Mouse (Mus musculus): ENCODE data around the gene Olfr988. TPM values are rescaled to one million over a fixed set of nuclear protein-coding genes. Genes with fewer than 3 reads are reported as not detected.
"Not testable (repeated sequence)": the region's sequence is repeated elsewhere in the genome, so short reads cannot be mapped to it uniquely, and the experiment has no call there.

The Olfr988 gene
- not detected in 2 replicates for polyA plus RNA-seq (2015; fragmentation: Nextera tagmentation; extraction: Ambion mirVana)

DNA sequence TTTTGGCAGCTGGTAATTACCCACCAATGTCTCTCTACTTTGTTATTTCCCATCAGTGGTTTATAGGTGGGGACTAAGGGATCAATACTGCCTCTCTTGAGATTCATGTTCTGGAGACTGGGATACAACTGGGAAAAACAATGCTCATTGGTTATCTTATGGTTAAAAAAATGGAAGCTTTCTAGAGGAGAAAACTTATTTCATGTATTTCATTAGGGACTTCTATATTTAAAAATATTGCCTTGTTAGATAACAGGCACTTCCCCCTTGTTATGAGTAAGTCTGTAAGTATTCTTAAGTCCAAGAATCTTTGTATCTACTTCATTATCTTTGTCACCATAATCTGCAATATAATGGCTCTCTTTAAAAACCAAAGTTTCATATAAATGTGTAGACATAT lies at the start of gene Olfr988:
Gene Olfr988 (minus strand): TSS at position 101 of the 400 bp plus-strand sequence.
- ATAC-seq (ENCODE audit: low FRiP score, low read depth); H3K4me3 ChIP-seq; H3K27me3 ChIP-seq; H3K36me3 ChIP-seq; H3K9ac ChIP-seq; H3K4me2 ChIP-seq (replicated peaks); H3K27ac ChIP-seq; H3K4me1 ChIP-seq; H3K9me3 ChIP-seq: not testable (repeated sequence)

- WGBS: 63% methylated on average over 2 of the region's 2 CpGs
These were observed 46.3 kb upstream of the Olfr988 start, which contains the start of gene Olfr992 for GRCm38 (mm10) chr2:85409369-85409768. Olfr992 (minus strand) TSS chr2:85409469.

DNA sequence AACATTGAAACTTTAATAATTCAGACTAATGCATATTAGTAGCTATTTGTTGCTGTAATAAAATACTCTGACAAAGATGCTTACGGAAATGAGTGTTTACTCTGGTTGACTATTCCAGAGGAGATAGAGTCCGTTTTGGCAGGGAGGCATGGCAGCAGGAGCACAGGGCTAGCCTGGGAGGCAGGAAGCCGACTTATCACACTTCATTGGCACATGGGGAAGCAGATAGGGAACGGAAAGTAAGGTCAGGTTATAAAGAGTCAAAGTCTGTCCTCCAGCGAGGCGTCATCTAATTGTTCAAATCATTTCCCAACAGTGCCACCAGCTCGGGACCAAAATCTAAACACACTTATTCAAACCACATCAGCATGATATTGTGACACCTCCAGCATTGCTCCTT lies 23.1 kb downstream of the Olfr988 start:
- ATAC-seq (ENCODE audit: low FRiP score, low read depth): no peak
- H3K9ac ChIP-seq: no peak overlapping the region
- no peaks in the 10 kb centered on the region for H3K9me3 ChIP-seq
- no peak overlapping the region for H3K4me2 ChIP-seq (replicated peaks)
- H3K27me3 ChIP-seq: no peaks in the 10 kb centered on the region
- no peaks in the 10 kb centered on the region for H3K4me1 ChIP-seq
- no peaks in the 10 kb centered on the region for H3K36me3 ChIP-seq
- H3K4me3 ChIP-seq: no peak overlapping the region
- WGBS: 79% methylated on average over 7 of the region's 7 CpGs
- no peak overlapping the region for H3K27ac ChIP-seq

More at GRCm38 (mm10) chr2:85409369-85409768, 46.3 kb upstream of the Olfr988 start, which contains the start of gene Olfr992:
- Histone ChIP-seq H3K36me3 (no peaks in the 10 kb centered on the region), H3K4me1 (no peaks in the 10 kb centered on the region), H3K27ac (no peak within 1 kb of the TSS), H3K9me3 (no peaks in the 10 kb centered on the region), H3K9ac (no peak within 1 kb of the TSS), H3K27me3 (no peaks in the 10 kb centered on the region), H3K4me2 (replicated peaks) (no peak within 1 kb of the TSS), H3K4me3 (no peak within 1 kb of the TSS)
- ATAC-seq (ENCODE audit: low FRiP score, low read depth): no peak

DNA sequence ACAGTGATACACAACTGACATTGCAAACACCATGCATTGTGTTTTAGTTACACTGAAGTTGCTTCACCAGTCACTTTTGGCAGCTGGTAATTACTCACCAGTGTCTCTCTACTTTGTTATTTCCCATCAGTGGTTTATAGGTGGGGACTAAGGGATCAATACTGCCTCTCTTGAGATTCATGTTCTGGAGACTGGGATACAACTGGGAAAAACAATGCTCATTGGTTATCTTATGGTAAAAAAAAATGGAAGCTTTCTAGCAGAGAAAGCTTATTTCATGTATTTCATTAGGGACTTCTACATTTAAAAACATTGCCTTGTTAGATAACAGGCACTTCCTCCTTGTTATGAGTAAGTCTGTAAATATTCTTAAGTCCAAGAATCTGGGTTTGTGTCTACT lies 23.8 kb downstream of the Olfr988 start, which contains the start of gene Olfr987:
Gene Olfr987 (minus strand): TSS at position 101 of the 400 bp plus-strand sequence.
- not testable (repeated sequence) for H3K4me1 ChIP-seq; H3K4me3 ChIP-seq; H3K4me2 ChIP-seq (replicated peaks); H3K9me3 ChIP-seq; H3K27ac ChIP-seq; H3K9ac ChIP-seq; H3K36me3 ChIP-seq; H3K27me3 ChIP-seq; ATAC-seq (ENCODE audit: low FRiP score, low read depth)

DNA sequence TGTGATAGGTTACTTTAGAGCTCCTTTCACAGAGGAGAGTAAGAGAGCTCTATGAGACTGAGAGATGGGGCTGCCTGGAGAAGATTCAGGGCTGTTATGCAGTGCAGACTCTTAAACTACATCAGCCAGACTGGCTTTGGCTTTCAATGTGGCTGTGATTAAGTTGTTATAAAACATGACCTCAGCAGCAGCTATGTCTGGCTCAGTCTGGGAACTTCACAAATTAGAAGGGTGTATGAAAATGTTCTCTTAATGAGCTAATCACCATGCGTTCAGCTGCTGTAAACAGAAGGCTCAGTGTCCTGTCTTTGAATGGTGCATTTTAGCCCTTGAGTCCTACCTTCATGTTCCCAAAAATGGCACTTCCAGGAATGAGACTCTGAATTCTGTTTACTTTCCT lies 43.9 kb downstream of the Olfr988 start:
- Histone ChIP-seq H3K9me3 (no peaks in the 10 kb centered on the region), H3K4me3 (no peak overlapping the region), H3K27me3 (no peaks in the 10 kb centered on the region), H3K4me1 (peaks cover 6% of the 10 kb centered on the region; the same call in 1 of the 2 replicates), H3K27ac (peak overlapping the region; percentile 39; the same call in 1 of the 2 replicates), H3K9ac (no peak overlapping the region), H3K36me3 (no peaks in the 10 kb centered on the region), H3K4me2 (replicated peaks) (no peak overlapping the region)
- ATAC-seq (ENCODE audit: low FRiP score, low read depth): peak; percentile 87
- WGBS: 46% methylated on average over 1 of the region's 1 CpGs

Other genes with a start within 250 kb of the Olfr988 start
- gene Aplnr, start 227.0 kb downstream of the Olfr988 start, polyA plus RNA-seq (2015; fragmentation: Nextera tagmentation; extraction: Ambion mirVana): 42.2 and 49.7 TPM in 2 replicates
- 0.75 and 0.78 TPM in 2 replicates for gene Lrrc55, start 166.0 kb downstream of the Olfr988 start, polyA plus RNA-seq (2015; fragmentation: Nextera tagmentation; extraction: Ambion mirVana)
- gene Olfr987, start 23.9 kb downstream of the Olfr988 start, polyA plus RNA-seq (2015; fragmentation: Nextera tagmentation; extraction: Ambion mirVana): not detected in 2 replicates
- gene Olfr992, start 46.2 kb upstream of the Olfr988 start, polyA plus RNA-seq (2015; fragmentation: Nextera tagmentation; extraction: Ambion mirVana): not detected in 2 replicates
- gene Olfr993, start 51.6 kb upstream of the Olfr988 start, polyA plus RNA-seq (2015; fragmentation: Nextera tagmentation; extraction: Ambion mirVana): not detected in 2 replicates
- gene Olfr994, start 73.2 kb upstream of the Olfr988 start, polyA plus RNA-seq (2015; fragmentation: Nextera tagmentation; extraction: Ambion mirVana): not detected in 2 replicates
- gene Olfr995, start 80.4 kb upstream of the Olfr988 start, polyA plus RNA-seq (2015; fragmentation: Nextera tagmentation; extraction: Ambion mirVana): not detected in 2 replicates
- 0.32 and 0.34 TPM in 2 replicates for gene 4833423E24Rik, start 155.8 kb upstream of the Olfr988 start, polyA plus RNA-seq (2015; fragmentation: Nextera tagmentation; extraction: Ambion mirVana)
- gene Olfr996, start 216.0 kb upstream of the Olfr988 start, polyA plus RNA-seq (2015; fragmentation: Nextera tagmentation; extraction: Ambion mirVana): not detected in 2 replicates
- not detected in 2 replicates for gene Olfr998, start 225.7 kb upstream of the Olfr988 start, polyA plus RNA-seq (2015; fragmentation: Nextera tagmentation; extraction: Ambion mirVana)
- not detected in 2 replicates for gene Olfr1000, start 248.7 kb upstream of the Olfr988 start, polyA plus RNA-seq (2015; fragmentation: Nextera tagmentation; extraction: Ambion mirVana)